Mouse (Mus musculus) liver, adult 2 months (tissue): ENCODE data around the gene Hhat. TPM values are rescaled to one million over a fixed set of nuclear protein-coding genes. Genes with fewer than 3 reads are reported as not detected.

Experiments used
- DNase-seq: peaks from one replicate; pipeline ENCODE4 v3.0.0-alpha.2; 2011; ENCODE audit warnings: low read depth, low spot score; ENCODE audit errors: extremely low read depth
- H3K27ac ChIP-seq: fragments of 200-500 bp; replicated peaks from 2 replicates; pipeline ENCODE4 v1.5.1; 2012; ENCODE audit warnings: low read depth, mild to moderate bottlenecking, control low read depth, inconsistent platforms, low read length; ENCODE audit not compliant: insufficient read depth
- H3K27me3 ChIP-seq: fragments of 200-500 bp; 2 replicates; pipeline ENCODE4 v1.6.1; 2012; ENCODE audit warnings: mild to moderate bottlenecking, moderate library complexity, low read length, inconsistent platforms; ENCODE audit not compliant: control insufficient read depth, insufficient read depth
- H3K36me3 ChIP-seq: fragments of 200-500 bp; 2 replicates; pipeline ENCODE4 v1.6.1; 2012; ENCODE audit warnings: low read length, inconsistent platforms; ENCODE audit not compliant: control insufficient read depth, insufficient read depth
- H3K4me1 ChIP-seq: fragments of 200-500 bp; 2 replicates; pipeline ENCODE4 v1.6.1; 2011; ENCODE audit warnings: low read length; ENCODE audit not compliant: control insufficient read depth, insufficient read depth
- H3K4me3 ChIP-seq: fragments of 200-500 bp; 2 replicates; pipeline ENCODE4 v1.5.1; 2011; ENCODE audit warnings: low read depth, mild to moderate bottlenecking, control low read depth, low read length, moderate library complexity; ENCODE audit not compliant: insufficient read depth
- H3K79me2 ChIP-seq: fragments of 200-500 bp; 2 replicates; pipeline ENCODE4 v1.6.1; 2012; ENCODE audit warnings: inconsistent platforms, mild to moderate bottlenecking, low read length, moderate library complexity; ENCODE audit not compliant: control insufficient read depth, insufficient read depth
- H3K9ac ChIP-seq: fragments of 200-500 bp; 2 replicates; pipeline ENCODE4 v1.6.1; 2012; ENCODE audit warnings: low read depth, mild to moderate bottlenecking, control low read depth, inconsistent platforms, low read length
- CTCF ChIP-seq: fragments of 200-500 bp; IDR thresholded peaks from 2 replicates; pipeline ENCODE4 v1.5.1; 2011; ENCODE audit warnings: low read depth, low read length, control low read depth
- POLR2A ChIP-seq: fragments of 200-500 bp; IDR thresholded peaks from 2 replicates; pipeline ENCODE4 v1.6.1; 2011; ENCODE audit warnings: low read length, control low read depth; ENCODE audit not compliant: insufficient read depth; ENCODE audit errors: extremely low read depth
- WGBS: fragments of 180-500 bp; shearing (Covaris S2); methylation state at CpG from one replicate; pipeline ENCODE4 v1.1.7; 2018; 5-methylcytosine and 5-hydroxymethylcytosine counted together
- polyA plus RNA-seq: library from polyadenylated mRNA; depleted of rRNA; stranded (reverse); fragments of >200 nt; gene quantifications from 2 replicates; pipeline ENCODE4 v1.2.3, GENCODE M21; 2012
- total RNA-seq: library from RNA; depleted of rRNA; stranded (reverse); fragments of >200 nt; gene quantifications from 2 replicates; pipeline ENCODE4 v1.2.3, GENCODE M21; 2014

The Hhat gene
- total and polyA plus RNA-seq, 2 experiments: 1.9 to 2.1 TPM

DNA sequence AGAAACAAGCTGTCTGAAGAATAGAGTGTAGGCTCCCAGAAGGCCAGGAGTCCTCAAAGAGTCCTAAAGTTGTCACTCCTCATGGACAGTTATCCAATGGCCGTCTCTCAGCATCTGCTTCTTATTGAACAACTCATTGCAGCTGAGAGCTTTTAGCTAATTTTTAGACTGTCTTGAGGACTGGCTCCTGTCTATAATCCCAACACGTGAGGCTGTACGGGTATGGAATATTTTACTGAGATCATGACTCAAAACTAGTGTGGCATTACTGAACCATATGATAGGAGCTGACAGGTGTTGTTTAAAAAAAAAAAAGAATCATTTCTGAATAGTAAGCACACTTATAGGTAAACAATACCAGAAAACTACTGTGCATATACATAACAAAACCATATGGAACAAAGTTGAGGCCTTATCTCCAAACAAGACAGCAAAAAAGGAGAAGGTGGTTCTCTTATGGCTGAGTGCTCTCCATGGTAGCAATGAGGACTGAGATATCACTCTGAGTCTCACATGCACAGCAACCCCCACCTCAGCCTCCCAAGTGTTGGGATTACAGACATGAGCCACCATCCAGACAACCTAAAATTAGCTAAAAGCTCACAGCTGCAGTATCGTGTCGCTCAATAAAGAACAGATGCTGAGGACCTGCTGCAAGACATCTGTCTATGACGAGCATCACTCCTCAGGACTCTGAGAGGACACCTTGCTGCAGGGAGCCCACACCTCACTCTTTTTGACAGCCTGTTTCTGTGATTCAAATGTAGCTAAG is 21.6 kb downstream of the Hhat start:
- no peaks in the 10 kb centered on the region for H3K4me1 ChIP-seq
- WGBS: 94% methylated on average over 6 of the region's 6 CpGs
- H3K27me3 ChIP-seq: no peaks in the 10 kb centered on the region
- no peak for DNase-seq
- H3K9ac ChIP-seq: no peak overlapping the region
- no peak overlapping the region for H3K4me3 ChIP-seq
- H3K36me3 ChIP-seq: no peaks in the 10 kb centered on the region; the same call in 1 of the 2 replicates
- H3K27ac ChIP-seq: no peak overlapping the region
- no peak for TF ChIP-seq POLR2A
- TF ChIP-seq CTCF: no peak
- H3K79me2 ChIP-seq: no peaks in the 10 kb centered on the region

DNA sequence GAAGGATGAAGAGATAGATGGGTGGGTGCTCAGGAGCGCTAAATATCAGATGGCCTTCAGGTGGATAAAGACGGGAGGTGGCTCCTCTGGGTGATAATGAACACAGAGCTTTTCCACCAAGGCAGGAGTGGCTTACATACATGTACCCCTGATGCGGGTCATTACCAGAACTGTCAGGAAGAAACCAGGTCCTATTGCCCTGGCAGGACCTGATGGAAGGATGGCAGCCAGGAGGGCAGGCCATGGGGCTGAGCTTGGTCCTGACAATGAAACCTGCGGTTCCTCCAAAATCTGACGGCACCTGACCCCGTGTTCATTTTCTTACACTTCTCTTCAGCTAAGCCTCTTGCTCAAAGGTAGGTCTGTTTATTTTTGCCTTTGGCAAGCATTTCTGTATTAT is 24.8 kb downstream of the Hhat start:
- H3K9ac ChIP-seq: no peak overlapping the region
- H3K27ac ChIP-seq: no peak overlapping the region
- WGBS: 91% methylated on average over 6 of the region's 6 CpGs

DNA sequence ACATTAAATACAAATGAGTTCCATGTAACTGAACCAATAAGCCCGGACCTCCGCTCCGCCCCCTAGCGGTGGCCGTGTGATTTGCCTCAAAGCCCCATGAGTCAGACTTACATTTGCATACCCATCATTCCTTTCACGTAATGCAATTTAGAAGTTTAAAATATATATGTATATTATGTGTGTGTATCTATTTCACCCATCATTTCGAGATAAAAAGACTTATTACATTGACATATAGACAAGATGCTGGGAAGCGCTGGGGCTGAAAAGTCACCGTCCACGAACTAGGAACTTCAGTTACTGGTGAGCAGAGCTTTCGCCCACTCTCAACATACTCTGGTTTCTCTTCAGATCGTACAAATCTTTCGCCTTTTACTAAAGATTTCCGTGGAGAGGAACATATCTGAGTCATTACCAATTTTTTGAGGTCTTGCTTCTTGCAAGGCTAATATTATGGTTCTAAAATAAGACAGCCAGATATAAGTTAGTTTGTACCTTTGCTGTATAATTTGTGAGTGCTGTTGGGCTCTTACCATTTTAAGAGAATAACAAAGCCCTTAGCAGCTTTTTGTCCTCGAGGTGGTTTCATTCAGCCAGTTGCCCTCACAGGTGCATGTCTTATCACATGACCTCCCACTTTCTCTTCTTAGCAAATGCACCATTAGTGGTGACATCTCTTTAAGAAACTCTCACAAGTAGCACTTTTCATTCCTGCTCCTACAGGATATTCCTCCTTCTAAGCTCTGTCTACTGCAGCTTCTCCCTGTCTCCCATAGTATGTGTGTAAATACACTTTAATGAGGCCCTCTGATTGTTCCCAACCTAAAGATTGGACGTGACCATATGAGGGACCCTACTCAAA is 25.6 kb downstream of the Hhat start:
- TF ChIP-seq POLR2A (no peak), CTCF (peak; percentile 82)
- DNase-seq: peak; percentile 19
- no peak overlapping the region for H3K9ac ChIP-seq
- H3K36me3 ChIP-seq: no peaks in the 10 kb centered on the region; the same call in 1 of the 2 replicates
- no peak overlapping the region for H3K27ac ChIP-seq
- H3K79me2 ChIP-seq: no peaks in the 10 kb centered on the region
- H3K4me1 ChIP-seq: no peaks in the 10 kb centered on the region
- no peak overlapping the region for H3K4me3 ChIP-seq
- 30% methylated on average over 16 of the region's 16 CpGs for WGBS
- no peaks in the 10 kb centered on the region for H3K27me3 ChIP-seq

More for the DNA sequence above, 24.8 kb downstream of the Hhat start:
- no peaks in the 10 kb centered on the region for H3K79me2 ChIP-seq
- no peaks in the 10 kb centered on the region; the same call in 1 of the 2 replicates for H3K36me3 ChIP-seq
- no peaks in the 10 kb centered on the region for H3K27me3 ChIP-seq
- H3K4me1 ChIP-seq: no peaks in the 10 kb centered on the region
- no peak for DNase-seq
- no peak for TF ChIP-seq CTCF
- TF ChIP-seq POLR2A: no peak
- H3K4me3 ChIP-seq: no peak overlapping the region

DNA sequence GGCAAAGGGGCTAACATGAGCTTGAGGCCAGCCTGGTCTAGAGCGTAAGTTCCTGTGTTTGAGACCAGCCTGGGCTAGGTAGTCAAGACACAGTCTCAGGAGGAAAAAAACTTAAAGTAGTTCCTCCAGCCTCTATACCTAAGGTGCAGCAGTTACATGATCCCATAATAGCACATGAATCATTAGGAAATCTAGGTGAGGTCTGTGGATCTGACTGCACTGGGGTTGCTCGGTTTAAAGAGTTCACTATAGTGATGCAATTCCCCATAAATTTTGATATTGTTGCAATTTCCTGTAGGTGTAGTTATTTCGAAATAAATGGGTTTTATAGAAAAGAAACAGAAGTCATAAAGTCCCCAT is 26.2 kb downstream of the Hhat start:
- no peak overlapping the region for H3K4me3 ChIP-seq
- H3K79me2 ChIP-seq: no peaks in the 10 kb centered on the region
- H3K9ac ChIP-seq: no peak overlapping the region
- H3K27ac ChIP-seq: no peak overlapping the region
- H3K36me3 ChIP-seq: no peaks in the 10 kb centered on the region; the same call in 1 of the 2 replicates
- DNase-seq: no peak
- H3K27me3 ChIP-seq: no peaks in the 10 kb centered on the region
- WGBS: 72% methylated on average over 3 of the region's 3 CpGs
- TF ChIP-seq POLR2A (no peak), CTCF (no peak)
- no peaks in the 10 kb centered on the region for H3K4me1 ChIP-seq

DNA sequence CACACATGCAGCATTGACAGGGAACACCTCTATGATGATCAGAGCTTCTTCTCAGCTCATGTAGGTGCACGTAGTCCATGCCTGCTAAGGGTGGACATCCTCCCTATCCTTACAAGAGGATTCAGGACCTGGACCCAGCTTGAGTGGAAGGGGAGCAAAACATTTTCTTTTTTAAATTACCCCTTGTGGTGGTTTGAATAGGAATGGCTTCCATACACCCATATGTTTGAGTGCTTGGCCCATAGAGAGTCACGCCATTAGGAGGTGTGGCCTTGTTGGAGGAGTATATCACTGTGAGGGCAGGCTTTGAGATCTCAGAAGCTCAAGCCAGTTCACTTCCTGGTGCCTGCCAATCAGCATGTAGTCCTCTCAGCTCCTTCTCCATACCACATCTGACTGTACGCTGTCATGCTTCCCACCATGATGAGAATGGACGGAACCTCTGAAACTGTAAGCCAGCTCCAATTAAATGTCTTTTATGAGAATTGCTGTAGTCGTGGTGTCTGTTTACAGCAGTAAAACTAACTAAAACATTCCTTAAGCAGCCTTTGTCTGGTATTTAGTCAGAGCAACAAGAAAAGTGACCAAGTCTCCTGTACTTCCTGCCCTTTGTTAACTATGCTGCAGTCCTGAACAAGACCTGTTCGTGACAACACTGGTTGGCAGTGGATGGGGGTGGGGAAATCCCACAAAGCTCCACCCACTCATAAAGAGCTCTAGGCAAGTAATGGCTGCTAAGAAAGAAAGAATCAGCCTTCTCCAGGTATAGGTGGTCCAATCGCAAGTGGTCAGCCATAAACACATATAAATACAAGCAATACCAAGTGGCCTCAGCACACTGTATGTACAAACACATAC is 28.4 kb downstream of the Hhat start:
- TF ChIP-seq POLR2A: no peak
- no peak for TF ChIP-seq CTCF
- Histone ChIP-seq H3K27me3 (no peaks in the 10 kb centered on the region), H3K4me1 (no peaks in the 10 kb centered on the region), H3K27ac (no peak overlapping the region), H3K79me2 (no peaks in the 10 kb centered on the region), H3K9ac (no peak overlapping the region), H3K36me3 (no peaks in the 10 kb centered on the region; the same call in 1 of the 2 replicates), H3K4me3 (no peak overlapping the region)
- no peak for DNase-seq
- 88% methylated on average over 7 of the region's 7 CpGs for WGBS
